Mouse (Mus musculus) E14TG2a.4 (cell line): ENCODE measurements around the gene Tmem199.
A peak's percentile ranks its signal among the peaks of the same experiment; 100 is the strongest.
"Not testable (repeated sequence)": the region's sequence is repeated elsewhere in the genome, so short reads cannot be mapped to it uniquely, and the experiment has no call there.

Experiments used
- H3K27me3 ChIP-seq: 2 replicates; pipeline ENCODE4 v1.6.1; 2014; ENCODE audit warnings: low read length, control low read depth; ENCODE audit not compliant: insufficient read depth
- H3K36me3 ChIP-seq: 2 replicates; pipeline ENCODE4 v1.6.1; 2014; ENCODE audit warnings: low read length, control low read depth; ENCODE audit not compliant: insufficient read depth
- H3K4me1 ChIP-seq: replicated peaks from 2 replicates; pipeline ENCODE4 v1.6.1; 2014; ENCODE audit warnings: low read depth, low read length, control low read depth
- H3K4me3 ChIP-seq: replicated peaks from 2 replicates; pipeline ENCODE4 v1.5.1; 2014; ENCODE audit warnings: mild to moderate bottlenecking, low read length
- H3K9me3 ChIP-seq: 2 replicates; pipeline ENCODE4 v1.6.1; 2014; ENCODE audit warnings: low read length, control low read depth
- CTCF ChIP-seq: conservative IDR thresholded peaks from 2 replicates; pipeline ENCODE4 v1.5.1; 2014; ENCODE audit warnings: low read length
- NANOG ChIP-seq: IDR thresholded peaks from 2 replicates; pipeline ENCODE4 v1.6.1; 2014; ENCODE audit warnings: borderline replicate concordance, low read length, mixed read lengths
- POU5F1 ChIP-seq: IDR thresholded peaks from 2 replicates; pipeline ENCODE4 v1.6.1; 2014; ENCODE audit warnings: low read length, borderline replicate concordance

Gene Tmem199

GRCm38 (mm10) chr11:78547718-78548460 lies 35.9 kb upstream of the Tmem199 start:
- Histone ChIP-seq H3K4me3 (0 out of 2 replicates have a peak overlapping the region, but pooled peaks have one; percentile 10), H3K36me3 (peaks cover 56% of the 10 kb centered on the region), H3K9me3 (peaks cover under 1% of the 10 kb centered on the region; the same call in 1 of the 2 replicates), H3K27me3 (no peaks in the 10 kb centered on the region), H3K4me1 (peaks cover 72% of the 10 kb centered on the region)
- TF ChIP-seq POU5F1 (no peak), CTCF (no peak), NANOG (no peak)

GRCm38 (mm10) chr11:78545181-78545580 lies 33.2 kb upstream of the Tmem199 start:
- no peaks in the 10 kb centered on the region for H3K27me3 ChIP-seq
- H3K4me3 ChIP-seq = no peak overlapping the region; the same call in 1 of the 2 replicates
- TF ChIP-seq CTCF (no peak), NANOG (no peak), POU5F1 (no peak)
- peaks cover 70% of the 10 kb centered on the region for H3K4me1 ChIP-seq
- no peaks in the 10 kb centered on the region for H3K9me3 ChIP-seq
- H3K36me3 ChIP-seq = peaks cover 83% of the 10 kb centered on the region

GRCm38 (mm10) chr11:78544449-78545111 lies 32.6 kb upstream of the Tmem199 start:
- Histone ChIP-seq H3K4me1 (peaks cover 70% of the 10 kb centered on the region), H3K4me3 (no peak overlapping the region), H3K36me3 (peaks cover 89% of the 10 kb centered on the region), H3K9me3 (no peaks in the 10 kb centered on the region), H3K27me3 (no peaks in the 10 kb centered on the region)
- TF ChIP-seq CTCF (no peak), POU5F1 (no peak), NANOG (no peak)

- Histone ChIP-seq H3K36me3 (peaks cover 70% of the 10 kb centered on the region), H3K27me3 (no peaks in the 10 kb centered on the region), H3K4me1 (peaks cover 55% of the 10 kb centered on the region), H3K9me3 (no peaks in the 10 kb centered on the region), H3K4me3 (no peak overlapping the region)
- TF ChIP-seq NANOG (no peak), POU5F1 (no peak), CTCF (no peak)
Measured at GRCm38 (mm10) chr11:78540358-78540757, 28.4 kb upstream of the Tmem199 start.

- Histone ChIP-seq H3K36me3 (peaks cover 45% of the 10 kb centered on the region), H3K9me3 (no peaks in the 10 kb centered on the region), H3K4me1 (peaks cover 55% of the 10 kb centered on the region), H3K4me3 (peak overlapping the region; percentile 97), H3K27me3 (no peaks in the 10 kb centered on the region)
- no peak for TF ChIP-seq CTCF
- no peak for TF ChIP-seq POU5F1
- TF ChIP-seq NANOG = no peak
Measured at GRCm38 (mm10) chr11:78536690-78537084, 24.7 kb upstream of the Tmem199 start.

GRCm38 (mm10) chr11:78536080-78536689 lies 24.2 kb upstream of the Tmem199 start, which contains the start of the genes Tnfaip1 and Ift20:
Gene Tnfaip1 (minus strand): TSS chr11:78536332.
Gene Ift20 (plus strand): TSS chr11:78536361.
- peak within 1 kb of the TSS; percentile 97 for H3K4me3 ChIP-seq
- H3K27me3 ChIP-seq = no peaks in the 10 kb centered on the region
- TF ChIP-seq CTCF = no peak
- TF ChIP-seq POU5F1 = no peak
- H3K4me1 ChIP-seq = peaks cover 59% of the 10 kb centered on the region
- H3K36me3 ChIP-seq = peaks cover 40% of the 10 kb centered on the region
- no peaks in the 10 kb centered on the region for H3K9me3 ChIP-seq

- Histone ChIP-seq H3K27me3 (no peaks in the 10 kb centered on the region), H3K4me3 (peak overlapping the region; percentile 97), H3K9me3 (no peaks in the 10 kb centered on the region), H3K36me3 (peaks cover 39% of the 10 kb centered on the region), H3K4me1 (peaks cover 63% of the 10 kb centered on the region)
- no peak for TF ChIP-seq NANOG
- no peak for TF ChIP-seq CTCF
- TF ChIP-seq POU5F1 = no peak
Measured at GRCm38 (mm10) chr11:78535376-78536079, 23.6 kb upstream of the Tmem199 start.

GRCm38 (mm10) chr11:78534516-78534915 lies 22.5 kb upstream of the Tmem199 start:
- TF ChIP-seq POU5F1 = no peak
- H3K27me3 ChIP-seq = no peaks in the 10 kb centered on the region
- H3K4me3 ChIP-seq = peak overlapping the region; percentile 97
- H3K36me3 ChIP-seq = peaks cover 39% of the 10 kb centered on the region
- peaks cover 69% of the 10 kb centered on the region for H3K4me1 ChIP-seq
- H3K9me3 ChIP-seq = no peaks in the 10 kb centered on the region

GRCm38 (mm10) chr11:78531515-78531914 lies 19.5 kb upstream of the Tmem199 start:
- H3K4me1 ChIP-seq = peaks cover 48% of the 10 kb centered on the region

More at GRCm38 (mm10) chr11:78531515-78531914, 19.5 kb upstream of the Tmem199 start:
- H3K4me3 ChIP-seq, H3K9me3 ChIP-seq, H3K27me3 ChIP-seq: not testable (repeated sequence)
- peaks cover 54% of the 10 kb centered on the region for H3K36me3 ChIP-seq
